Mouse (Mus musculus) left cerebral cortex, adult 18-20 months (tissue): ENCODE results near the gene Gm20521. TPM values are rescaled to one million over a fixed set of nuclear protein-coding genes. Genes with fewer than 3 reads are reported as not detected.

Experiments
- DNase-seq, 2 experiments: peaks; one replicate each; pipeline ENCODE4 v3.0.0; 2021 to 2022; ENCODE audit warnings: low spot score in 2 of 2, mixed read lengths in 1 of 2
- total RNA-seq, 2 experiments: library from RNA; stranded (reverse); gene quantifications; 2 replicates each; pipeline ENCODE4 v1.2.3; 2021

Gm20521 gene
- total RNA-seq, 2 experiments from 2014 or later: not detected

- no peak for DNase-seq
Observed at GRCm38 (mm10) chr14:54892200-54892599, 9.0 kb downstream of the Gm20521 start, which contains the start of gene Pabpn1. TSS of gene Pabpn1 (plus strand) at chr14:54892500.

DNA sequence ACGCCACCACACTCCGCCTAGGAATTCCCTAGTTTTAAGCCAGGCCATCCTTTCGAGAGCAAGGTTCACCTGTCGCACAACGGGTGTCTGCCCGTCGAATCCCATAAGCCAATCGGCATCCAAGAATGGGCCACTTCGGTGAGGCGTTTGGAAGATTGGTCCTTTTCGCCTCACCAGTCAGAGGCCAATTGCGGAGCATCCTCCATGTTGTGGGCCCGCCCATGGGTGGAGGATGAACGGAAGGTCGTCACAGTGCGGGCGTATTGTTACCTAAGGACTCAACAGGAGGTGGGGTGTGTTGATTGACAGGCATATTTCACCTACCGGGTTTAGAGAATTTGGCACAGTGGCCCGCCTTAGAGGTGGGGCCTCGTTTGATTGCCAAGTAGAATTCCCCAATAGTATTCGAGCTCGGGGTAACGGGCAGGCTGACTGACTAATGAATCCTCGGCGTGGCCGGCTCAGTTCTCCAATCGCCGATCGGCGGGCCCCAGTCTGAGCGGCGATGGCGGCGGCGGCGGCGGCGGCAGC is 10.5 kb downstream of the Gm20521 start:
- DNase-seq: peak; percentile 94 to 98

GRCm38 (mm10) chr14:54894296-54895151 is 11.3 kb downstream of the Gm20521 start:
- DNase-seq: peak; percentile 34 to 54

DNA sequence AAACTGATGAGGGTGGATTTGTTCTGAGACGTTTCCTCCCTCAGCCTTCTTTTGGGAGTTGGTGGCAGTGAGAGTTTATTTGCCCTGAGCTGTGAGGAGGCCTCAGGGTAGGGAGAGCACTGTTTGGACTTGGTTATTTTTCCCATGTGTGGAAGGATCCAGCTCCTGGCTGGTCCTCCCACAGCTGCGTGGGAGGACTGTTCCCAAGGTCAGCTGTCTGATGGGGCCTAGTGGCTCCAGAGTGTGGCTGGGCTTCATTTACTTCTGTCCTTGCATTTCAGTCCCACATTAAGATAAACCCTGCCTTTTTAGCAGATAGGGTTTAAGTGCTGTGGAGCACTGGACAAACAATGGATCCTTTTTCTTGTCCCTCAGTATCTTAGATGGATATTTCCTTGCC is 14.2 kb downstream of the Gm20521 start:
- no peak for DNase-seq

GRCm38 (mm10) chr14:54900383-54900782 is 17.1 kb downstream of the Gm20521 start:
- DNase-seq: peak; percentile 66 to 81

GRCm38 (mm10) chr14:54903641-54904040 is 20.4 kb downstream of the Gm20521 start:
- no peak for DNase-seq

DNA sequence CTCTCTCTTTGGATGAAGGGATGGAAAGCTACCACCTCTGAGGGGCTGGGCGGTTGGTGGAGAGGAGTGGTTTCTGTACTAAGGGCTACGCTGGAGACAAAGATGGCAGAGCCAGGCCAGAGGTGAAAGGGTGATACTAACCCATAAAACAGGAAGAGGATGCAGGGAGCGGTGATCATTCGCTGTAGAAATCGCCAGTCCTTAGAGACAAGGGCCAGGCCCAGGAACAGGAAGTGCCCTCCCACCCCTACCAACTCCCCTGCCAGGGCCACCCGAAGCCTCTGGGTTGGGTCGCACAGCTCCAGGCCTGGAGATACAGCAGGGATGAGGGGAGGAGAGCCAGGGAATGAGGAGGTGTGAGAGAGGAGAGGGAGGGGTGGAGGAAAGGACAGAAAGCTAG is 25.4 kb downstream of the Gm20521 start:
- no peak for DNase-seq

- peak in 1 of 2 experiments; percentile 29 for DNase-seq
Observed at GRCm38 (mm10) chr14:54912109-54912850, 29.0 kb downstream of the Gm20521 start.

- DNase-seq: peak; percentile 80 to 87
Observed at GRCm38 (mm10) chr14:54912886-54913285, 29.6 kb downstream of the Gm20521 start, which contains the start of gene Slc22a17. TSS of gene Slc22a17 (minus strand) at chr14:54913132.

- DNase-seq: no peak
Observed at GRCm38 (mm10) chr14:54913343-54913742, 30.1 kb downstream of the Gm20521 start.

DNA sequence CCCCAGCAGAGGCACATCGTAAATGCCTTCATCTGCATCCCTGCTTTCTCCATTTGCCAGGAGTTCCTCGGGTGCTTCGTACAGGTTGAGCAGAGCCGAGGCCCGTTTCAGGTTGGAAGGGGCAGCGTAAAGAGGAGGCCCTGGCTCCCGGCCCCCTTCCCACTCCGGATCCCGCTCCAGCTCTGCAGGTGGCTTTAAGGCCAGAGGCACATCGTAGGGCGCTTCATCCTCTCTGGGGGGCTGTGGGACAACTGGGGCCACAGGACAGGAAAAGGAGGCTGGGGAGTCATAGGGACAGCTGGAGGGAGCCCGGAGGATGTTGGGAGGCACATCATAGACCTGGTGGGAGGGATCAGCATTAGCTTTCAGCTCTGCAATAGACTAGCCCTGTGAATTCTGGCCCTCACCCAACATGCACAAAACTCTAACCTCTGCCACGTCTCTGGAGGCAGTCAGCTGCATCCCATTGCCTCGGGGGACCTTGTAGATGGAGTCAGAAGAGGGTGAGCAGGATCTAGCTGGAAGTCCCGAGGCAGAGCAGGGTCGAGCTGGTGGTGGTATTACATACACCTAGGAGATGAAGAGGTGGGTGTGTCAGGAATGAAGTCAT is 36.9 kb downstream of the Gm20521 start:
- DNase-seq: no peak

GRCm38 (mm10) chr14:54924641-54925348 is 41.6 kb downstream of the Gm20521 start:
- DNase-seq: no peak

- peak; percentile 36 to 50 for DNase-seq
Observed at GRCm38 (mm10) chr14:54925349-54926342, 42.4 kb downstream of the Gm20521 start, which contains the start of gene Efs. TSS of gene Efs (minus strand) at chr14:54926126.

DNA sequence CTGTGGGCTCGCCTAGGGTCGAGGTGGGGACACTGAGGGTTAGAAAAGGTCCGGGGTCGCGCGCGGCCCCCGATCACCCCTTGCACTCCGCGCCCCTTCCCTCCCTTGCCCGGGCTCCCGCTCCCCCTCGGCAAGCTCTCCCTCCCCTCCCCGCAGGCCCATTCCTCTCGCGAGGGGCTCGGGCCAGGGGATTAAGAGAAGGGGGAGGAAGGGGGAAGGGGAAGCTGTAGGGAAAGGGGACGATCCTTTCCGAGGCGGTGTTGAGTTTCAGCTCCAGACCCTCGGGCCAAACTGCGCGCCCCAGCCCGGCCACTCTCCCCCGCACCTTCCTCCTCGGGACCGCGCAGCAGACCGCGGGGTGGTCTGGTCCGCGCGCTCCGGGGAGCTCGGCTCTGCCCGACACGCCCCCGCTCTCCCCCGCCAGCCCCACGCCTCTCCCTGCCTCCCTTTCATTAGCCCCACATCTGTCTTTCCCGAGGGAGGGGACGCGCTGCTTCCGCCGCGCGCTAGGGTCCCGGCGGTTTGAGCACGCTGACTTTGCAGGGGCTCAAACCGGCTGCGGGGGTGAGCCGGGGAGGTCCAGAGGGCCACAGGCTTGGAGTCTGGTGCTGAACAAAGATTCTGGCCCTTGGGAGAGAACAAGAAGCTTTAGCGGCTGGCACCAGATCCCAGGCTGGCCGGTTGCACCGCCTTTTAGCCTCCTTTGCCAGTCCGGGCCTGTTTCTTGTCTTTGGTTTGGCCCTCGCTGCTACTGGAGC is 43.3 kb downstream of the Gm20521 start:
- peak; percentile 25 to 37 for DNase-seq

GRCm38 (mm10) chr14:54927296-54927695 is 44.1 kb downstream of the Gm20521 start:
- DNase-seq: no peak

DNA sequence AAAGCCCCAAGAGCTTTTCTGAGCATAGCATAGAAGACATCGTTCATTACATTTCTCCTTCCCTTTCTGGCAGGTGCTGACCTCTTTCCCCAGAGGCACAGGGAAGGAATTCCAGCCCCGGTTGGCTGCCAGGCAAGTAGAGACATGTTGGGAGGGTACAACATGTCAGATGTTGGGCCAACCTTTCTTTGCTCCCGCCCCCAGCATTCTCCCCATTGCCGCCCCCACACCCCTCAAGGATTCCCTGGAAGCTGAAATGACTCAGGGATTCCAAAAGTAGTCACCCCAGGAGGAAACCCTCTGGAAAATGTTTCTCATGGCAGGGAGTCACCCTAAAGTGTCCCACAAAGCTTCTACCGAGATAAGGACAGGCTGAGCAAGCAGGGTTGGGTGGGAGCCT is 46.6 kb downstream of the Gm20521 start:
- no peak for DNase-seq

GRCm38 (mm10) chr14:54930431-54930830 is 47.2 kb downstream of the Gm20521 start:
- DNase-seq: no peak

DNA sequence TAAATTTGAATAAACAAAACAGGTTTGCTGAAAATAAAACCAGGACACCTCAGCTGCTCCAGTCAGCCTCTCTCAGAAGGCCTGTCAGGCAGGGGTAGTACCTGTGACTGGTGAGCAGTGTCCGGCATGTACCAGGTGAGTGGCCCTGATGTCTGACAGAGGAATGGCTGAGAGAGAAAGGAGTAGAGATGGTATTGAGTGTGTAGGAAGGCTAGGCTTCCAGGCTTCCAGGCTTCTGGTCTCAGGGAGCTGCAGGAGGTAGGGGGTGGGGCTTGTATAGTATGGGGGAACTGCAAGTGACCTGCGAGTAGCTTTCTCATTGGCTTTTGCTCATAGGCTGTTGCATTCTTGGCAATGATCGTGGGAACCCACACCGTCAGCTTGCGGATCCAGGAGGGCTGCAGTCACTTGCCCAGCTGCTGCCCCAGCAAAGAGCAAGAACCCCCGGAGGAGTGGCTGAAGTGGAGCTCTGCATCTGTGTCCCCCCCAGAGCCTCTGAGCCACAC is 49.5 kb downstream of the Gm20521 start, which contains the start of gene Il25:
Gene Il25 (plus strand): TSS at position 51 of the 506 bp plus-strand sequence.
- DNase-seq: no peak
